Comparison of ENCODE assay signal across 28 mouse cellular contexts in genomic region chr8:11387282-11387681, GRCm38 (mm10).
DNase-seq lines count a peak whose midpoint lies in the region; ATAC-seq and TF ChIP-seq lines count a peak whose summit lies in the region.
"Had no signal": no experiment of that assay in that cellular context is flagged by ENCODE, and none has a peak within 500 bp of the region (broad histone marks: within the 10 kb centered on the region; RNA-seq: fewer than 3 reads in every experiment).

No protein-coding gene starts in this region.

- in situ Hi-C loops in Patski (cut with MboI; ENCODE audit: low pct_unique_long_range_greater_than_20kb), result loop anchor here (5.0 kb wide), 1 partner anchor 75 kb away; the partner anchor contains the start of genes Col4a1 and Col4a2

- H3K79me2 ChIP-seq in C2C12 (ENCODE audit: control insufficient read depth, insufficient read depth), result no peaks in the 10 kb centered on the region

- intact Hi-C loops in heart, postnatal 36 days (cut with DNase I), result no loop called here

- peaks cover 67% of the 10 kb centered on the region for H3K4me1 ChIP-seq in heart, embryonic 13.5 days
- peaks cover 68% of the 10 kb centered on the region for H3K4me1 ChIP-seq in heart, postnatal 0 days (ENCODE audit: control insufficient read depth, insufficient read depth)
- H3K4me1 ChIP-seq in hindbrain, embryonic 16.5 days (ENCODE audit: control insufficient read depth, insufficient read depth, low read depth, low read length), result peaks cover 4% of the 10 kb centered on the region
- H3K4me1 ChIP-seq: liver, embryonic 15.5 days had no signal

- no peak for TF ChIP-seq EP300 in heart, postnatal 0 days (IDR thresholded peaks at IDR 0.05; ENCODE audit: low read depth)

- H3K9me3 ChIP-seq in heart, embryonic 13.5 days, result no peaks in the 10 kb centered on the region
- no peaks in the 10 kb centered on the region for H3K9me3 ChIP-seq in heart, postnatal 0 days (replicated peaks; ENCODE audit: control insufficient read depth, low read length)
- H3K9me3 ChIP-seq in hindbrain, embryonic 16.5 days (ENCODE audit: control insufficient read depth, low read length), result 0 out of 2 replicates have a peak, but pooled peaks cover 2% of the 10 kb centered on the region
- H3K9me3 ChIP-seq: embryonic facial prominence, embryonic 15.5 days; forebrain, embryonic 10.5 days; limb, embryonic 15.5 days; liver, embryonic 15.5 days; lung, embryonic 15.5 days; midbrain, embryonic 15.5 days had no signal

- H3K79me3 ChIP-seq in C2C12 (ENCODE audit: low read depth), result no peaks in the 10 kb centered on the region

- ATAC-seq in heart, embryonic 13.5 days (ENCODE audit: extremely low read depth, insufficient number of reproducible peaks, low FRiP score, low TSS enrichment), result 0 out of 2 replicates have a peak, but pooled peaks have one; percentile 34
- ATAC-seq in Patski, result peak; percentile 55
- no peak for ATAC-seq in heart, postnatal 0 days (ENCODE audit: insufficient read depth, low read depth)
- no peak for ATAC-seq in hindbrain, embryonic 16.5 days
- ATAC-seq: CD4-positive, CD25-positive, alpha-beta regulatory T cell, adult 4 months; forebrain, embryonic 16.5 days; midbrain, embryonic 15.5 days had no signal

- no peak overlapping the region for H3K4me2 ChIP-seq in heart, embryonic 13.5 days
- H3K4me2 ChIP-seq in heart, postnatal 0 days (ENCODE audit: low read depth, low read length), result no peak overlapping the region
- H3K4me2 ChIP-seq in hindbrain, embryonic 16.5 days (ENCODE audit: low read length), result no peak overlapping the region
- H3K4me2 ChIP-seq: embryonic facial prominence, embryonic 15.5 days; hindbrain, embryonic 14.5 days; limb, embryonic 15.5 days; liver, embryonic 15.5 days; lung, embryonic 15.5 days; midbrain, embryonic 15.5 days; neural tube, embryonic 13.5 days had no signal

- peaks cover 9% of the 10 kb centered on the region for H3K36me3 ChIP-seq in heart, embryonic 13.5 days
- no peaks in the 10 kb centered on the region for H3K36me3 ChIP-seq in C2C12 (ENCODE audit: control insufficient read depth, insufficient read depth)
- no peaks in the 10 kb centered on the region for H3K36me3 ChIP-seq in heart, postnatal 0 days (replicated peaks; ENCODE audit: control insufficient read depth, insufficient read depth, low read length)
- H3K36me3 ChIP-seq in hindbrain, embryonic 16.5 days (ENCODE audit: control insufficient read depth, insufficient read depth, low read length), result no peaks in the 10 kb centered on the region
- H3K36me3 ChIP-seq: embryonic facial prominence, embryonic 15.5 days; forebrain, embryonic 10.5 days; limb, embryonic 15.5 days; liver, embryonic 15.5 days; lung, embryonic 15.5 days; midbrain, embryonic 15.5 days; neural tube, embryonic 13.5 days had no signal

- H3K9ac ChIP-seq in heart, embryonic 13.5 days, result peak overlapping the region; percentile 54; the same call in 1 of the 2 replicates
- H3K9ac ChIP-seq in heart, postnatal 0 days (replicated peaks; ENCODE audit: low read depth, low read length), result no peak overlapping the region
- no peak overlapping the region for H3K9ac ChIP-seq in hindbrain, embryonic 16.5 days (ENCODE audit: low read depth, low read length)
- H3K9ac ChIP-seq: embryonic facial prominence, embryonic 15.5 days; hindbrain, embryonic 14.5 days; limb, embryonic 15.5 days; liver, embryonic 15.5 days; lung, embryonic 15.5 days; midbrain, embryonic 15.5 days; neural tube, embryonic 13.5 days had no signal

- H3K27me3 ChIP-seq in heart, embryonic 13.5 days (replicated peaks), result no peaks in the 10 kb centered on the region
- no peaks in the 10 kb centered on the region for H3K27me3 ChIP-seq in C2C12 (ENCODE audit: control insufficient read depth, insufficient read depth, insufficient read length)
- no peaks in the 10 kb centered on the region for H3K27me3 ChIP-seq in Patski
- H3K27me3 ChIP-seq in heart, postnatal 0 days (ENCODE audit: control insufficient read depth, insufficient read depth, low read length), result no peaks in the 10 kb centered on the region
- H3K27me3 ChIP-seq in hindbrain, embryonic 16.5 days (replicated peaks; ENCODE audit: control insufficient read depth, insufficient read depth, low read length), result no peaks in the 10 kb centered on the region
- H3K27me3 ChIP-seq: embryonic facial prominence, embryonic 15.5 days; limb, embryonic 15.5 days; liver, embryonic 15.5 days; lung, embryonic 15.5 days; midbrain, embryonic 15.5 days; neural tube, embryonic 13.5 days had no signal

- CTCF ChIA-PET in Patski (lab: Charles Lee), result interaction anchor here (1.3 to 1.5 kb wide), 3 partner anchors 22 to 134 kb away, joined by 3 to 4 read pairs (median 4); no protein-coding TSS in a partner anchor

- no peak overlapping the region for H3K4me3 ChIP-seq in heart, embryonic 13.5 days
- H3K4me3 ChIP-seq in C2C12 (ENCODE audit: insufficient read depth, poor library complexity, severe bottlenecking), result no peak overlapping the region
- H3K4me3 ChIP-seq in heart, postnatal 0 days (ENCODE audit: low read depth, low read length), result no peak overlapping the region
- no peak overlapping the region for H3K4me3 ChIP-seq in hindbrain, embryonic 16.5 days (ENCODE audit: low read length)
- H3K4me3 ChIP-seq: embryonic facial prominence, embryonic 15.5 days; forebrain, embryonic 10.5 days; limb, embryonic 15.5 days; liver, embryonic 15.5 days; lung, embryonic 15.5 days; midbrain, embryonic 15.5 days; neural tube, embryonic 13.5 days had no signal

- DNase-seq in heart, postnatal 36 days, result no peak
- no peak for DNase-seq in Patski (ENCODE audit: low read depth, low spot score)
- DNase-seq in heart, postnatal 0 days (ENCODE audit: low spot score), result no peak
- DNase-seq in adrenal gland, postnatal 4 days (ENCODE audit: low spot score in 2 of 2), result no peak
- DNase-seq: adrenal gland, adult 8-10 months; cerebellum, adult 9-10 months; gastrocnemius, postnatal 25 days; kidney, adult 2 months; kidney, postnatal 10 days; left cerebral cortex, postnatal 4 days; right cerebral cortex, adult 18-20 months; thymus, adult 2 months; thymus, postnatal 4 days had no signal

- no peak overlapping the region for H3ac ChIP-seq in C2C12 (ENCODE audit: control insufficient read depth, insufficient read length, low read depth)

- TF ChIP-seq CTCF in C2C12 (IDR thresholded peaks at IDR 0.05; ENCODE audit: control insufficient read depth, insufficient read depth, insufficient read length), result no peak
- no peak for TF ChIP-seq CTCF in Patski (IDR thresholded peaks at IDR 0.05)
- TF ChIP-seq CTCF in heart, postnatal 0 days (IDR thresholded peaks at IDR 0.05; ENCODE audit: low read depth), result no peak

- WGBS in heart, embryonic 13.5 days, result 57% methylated on average over 4 of the region's 4 CpGs
- 46% methylated on average over 4 of the region's 4 CpGs for WGBS in heart, postnatal 0 days
- WGBS in hindbrain, embryonic 16.5 days, result 79% methylated on average over 4 of the region's 4 CpGs

- peak overlapping the region; percentile 65 for H3K27ac ChIP-seq in heart, embryonic 13.5 days (replicated peaks)
- peak overlapping the region; percentile 43 for H3K27ac ChIP-seq in heart, postnatal 0 days (ENCODE audit: low read depth)
- H3K27ac ChIP-seq in hindbrain, embryonic 16.5 days (ENCODE audit: low read depth, low read length), result no peak overlapping the region
- H3K27ac ChIP-seq: embryonic facial prominence, embryonic 15.5 days; forebrain, embryonic 10.5 days; hindbrain, embryonic 14.5 days; limb, embryonic 15.5 days; liver, embryonic 15.5 days; lung, embryonic 15.5 days; macrophage; midbrain, embryonic 15.5 days; neural tube, embryonic 13.5 days; stomach, postnatal 0 days had no signal

- POLR2A ChIA-PET in Patski (lab: Charles Lee), result interaction anchor here (2.3 kb wide), 1 partner anchor 60 kb away, joined by 6 read pairs; no protein-coding TSS in a partner anchor

TF ChIP-seq in C2C12, 6 proteins besides CTCF, POLR2A, EP300 and RAD21:
- TF ChIP-seq FOSL1 (IDR thresholded peaks at IDR 0.05; ENCODE audit: insufficient read depth, low read length, poor library complexity, severe bottlenecking) (peak; percentile 30), MYOD1 (IDR thresholded peaks at IDR 0.05; ENCODE audit: control insufficient read depth, insufficient read length, low read depth) (peak; percentile 96), USF1 (IDR thresholded peaks at IDR 0.05; ENCODE audit: low read depth) (no peak), MAX (IDR thresholded peaks at IDR 0.05) (peak; percentile 47)

Comparison
In these comparisons a context has a peak if more than half of its experiments do, and no peak if none do; other contexts are left out.
1. ATAC-seq: peak in heart, embryonic 13.5 days (single experiment) and Patski (single experiment); none in heart, postnatal 0 days (single experiment) and hindbrain, embryonic 16.5 days (single experiment).